Mouse (Mus musculus): ENCODE measurements around the gene Vmn2r34. TPM values are rescaled to one million over a fixed set of nuclear protein-coding genes. Genes with fewer than 3 reads are reported as not detected.

Vmn2r34 gene
- not detected for polyA plus RNA-seq (2014; fragmentation: Illumina TruSeq; extraction: RNeasy Lipid Tissue Mini Kit (QIAGEN cat#74804); ENCODE audit: low read depth, low replicate concordance)

GRCm38 (mm10) chr7:7689413-7689812 is at the start of gene Vmn2r34:
Vmn2r34 (minus strand) TSS chr7:7689513.

Other genes with a start within 250 kb of the Vmn2r34 start
- gene Vmn2r32, start 209.5 kb downstream of the Vmn2r34 start, polyA plus RNA-seq (2014; fragmentation: Illumina TruSeq; extraction: RNeasy Lipid Tissue Mini Kit (QIAGEN cat#74804); ENCODE audit: low read depth, low replicate concordance): not detected
- gene Vmn2r33, start 122.7 kb downstream of the Vmn2r34 start, polyA plus RNA-seq (2014; fragmentation: Illumina TruSeq; extraction: RNeasy Lipid Tissue Mini Kit (QIAGEN cat#74804); ENCODE audit: low read depth, low replicate concordance): not detected
- gene Vmn2r35, start 130.4 kb upstream of the Vmn2r34 start, polyA plus RNA-seq (2014; fragmentation: Illumina TruSeq; extraction: RNeasy Lipid Tissue Mini Kit (QIAGEN cat#74804); ENCODE audit: low read depth, low replicate concordance): not detected
- not detected for gene Vmn2r36, start 213.0 kb upstream of the Vmn2r34 start, polyA plus RNA-seq (2014; fragmentation: Illumina TruSeq; extraction: RNeasy Lipid Tissue Mini Kit (QIAGEN cat#74804); ENCODE audit: low read depth, low replicate concordance)

Measured in kidney, adult 10 weeks (tissue).